Mouse (Mus musculus): Measurements from ENCODE around the gene Wdr43.

Gene Wdr43

GRCm38 (mm10) chr17:71705550-71706480 is 90.1 kb downstream of the Wdr43 start:
- DNase-seq = no peak

GRCm38 (mm10) chr17:71707715-71708114 is 92.0 kb downstream of the Wdr43 start:
- no peak for DNase-seq
